Mouse (Mus musculus) heart, embryonic 15.5 days (tissue): ENCODE measurements around the gene Msmp. TPM values are rescaled to one million over a fixed set of nuclear protein-coding genes. Genes with fewer than 3 reads are reported as not detected.
A peak's percentile ranks its signal among the peaks of the same experiment; 100 is the strongest.

Source experiments
- ATAC-seq: fragments of 200-750 bp; cut with Nextera tagmentation; replicated peaks from 2 replicates; pipeline ENCODE4 v1.8.0; 2017; ENCODE audit warnings: low read depth, moderate TSS enrichment; ENCODE audit not compliant: insufficient number of reproducible peaks, insufficient read depth, low FRiP score
- H3K27ac ChIP-seq: fragments of 300-500 bp; sonication (generic); 2 replicates; pipeline ENCODE4 v1.5.1; 2015; ENCODE audit warnings: mild to moderate bottlenecking, inconsistent platforms
- H3K27me3 ChIP-seq: fragments of 300-500 bp; sonication (generic); 2 replicates; pipeline ENCODE4 v1.6.1; 2015; ENCODE audit warnings: inconsistent platforms
- H3K36me3 ChIP-seq: fragments of 300-500 bp; sonication (generic); 2 replicates; pipeline ENCODE4 v1.6.1; 2015; ENCODE audit warnings: mild to moderate bottlenecking, inconsistent platforms
- H3K4me1 ChIP-seq: fragments of 300-500 bp; sonication (generic); replicated peaks from 2 replicates; pipeline ENCODE4 v1.6.1; 2015; ENCODE audit warnings: inconsistent platforms
- H3K4me2 ChIP-seq: fragments of 300-500 bp; sonication (generic); 2 replicates; pipeline ENCODE4 v1.6.1; 2015; ENCODE audit warnings: inconsistent platforms, mild to moderate bottlenecking, moderate library complexity
- H3K4me3 ChIP-seq: fragments of 300-500 bp; sonication (generic); 2 replicates; pipeline ENCODE4 v1.5.1; 2015; ENCODE audit warnings: mild to moderate bottlenecking, inconsistent platforms
- H3K9ac ChIP-seq: fragments of 300-500 bp; sonication (generic); 2 replicates; pipeline ENCODE4 v1.6.1; 2015; ENCODE audit warnings: mild to moderate bottlenecking, inconsistent platforms
- H3K9me3 ChIP-seq: fragments of 300-500 bp; sonication (generic); replicated peaks from 2 replicates; pipeline ENCODE4 v1.6.1; 2016; ENCODE audit warnings: inconsistent platforms
- WGBS: fragments of 180-500 bp; shearing (Covaris S2); methylation state at CpG from one replicate; pipeline ENCODE4 v1.1.7; 2015; ENCODE audit warnings: mixed read lengths; 5-methylcytosine and 5-hydroxymethylcytosine counted together
- polyA plus RNA-seq: library from polyadenylated mRNA; unstranded; fragments of >200 nt; fragmentation: Nextera tagmentation; extraction: Ambion mirVana; gene quantifications from 2 replicates; pipeline ENCODE4 v1.2.1, GENCODE M21; 2015

Gene Msmp
- polyA plus RNA-seq, 1 experiment from 2014 or later: 0.20 TPM

DNA sequence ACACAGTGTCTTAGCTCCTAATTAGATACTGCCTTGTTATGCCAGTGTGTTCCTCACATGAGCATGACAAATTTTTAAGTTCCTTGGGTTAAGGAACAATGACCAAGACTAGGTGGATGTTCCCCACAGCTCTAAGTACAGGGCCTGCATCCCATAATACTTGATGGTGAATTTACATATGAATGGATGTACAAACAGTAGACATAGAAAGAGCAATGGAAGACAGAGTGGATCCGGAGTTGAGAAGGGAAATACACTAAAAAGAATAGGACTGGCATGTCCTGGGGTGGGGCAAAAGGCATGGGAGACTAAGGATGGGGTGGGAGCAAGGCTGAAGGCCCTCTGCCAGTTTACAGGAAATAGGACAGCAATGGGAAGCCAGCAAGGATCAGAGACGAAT, 8.9 kb downstream of the Msmp start:
- ATAC-seq: no peak
- peaks cover 37% of the 10 kb centered on the region for H3K4me1 ChIP-seq
- 74% methylated on average over 2 of the region's 2 CpGs for whole genome bisulfite sequencing
- no peaks in the 10 kb centered on the region for H3K27me3 ChIP-seq
- H3K36me3 ChIP-seq: peaks cover 29% of the 10 kb centered on the region
- no peak overlapping the region for H3K27ac ChIP-seq
- no peak overlapping the region for H3K9ac ChIP-seq
- H3K4me3 ChIP-seq: no peak overlapping the region
- no peaks in the 10 kb centered on the region for H3K9me3 ChIP-seq
- H3K4me2 ChIP-seq: no peak overlapping the region

DNA sequence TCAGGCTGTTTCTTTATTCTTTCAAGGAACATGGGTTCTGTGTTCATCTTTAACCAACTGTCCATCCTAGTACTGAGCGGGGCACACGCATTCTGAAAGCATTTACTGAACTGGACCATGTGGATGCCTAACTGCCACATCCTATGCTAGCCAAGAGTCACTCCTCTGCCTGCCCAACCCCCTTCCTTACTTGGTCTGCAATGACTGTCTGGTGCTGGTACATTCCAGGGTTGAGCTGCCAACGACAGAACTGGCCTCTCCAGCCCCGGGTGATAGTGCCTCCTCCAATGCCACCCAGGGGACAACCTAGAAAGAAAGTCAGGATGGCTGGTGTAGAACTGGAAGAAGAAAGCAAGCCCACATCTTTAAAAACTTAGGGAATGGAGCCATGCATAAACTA, 10.7 kb downstream of the Msmp start:
- H3K9ac ChIP-seq: no peak overlapping the region
- ATAC-seq: no peak
- peaks cover 47% of the 10 kb centered on the region for H3K36me3 ChIP-seq
- H3K9me3 ChIP-seq: no peaks in the 10 kb centered on the region
- H3K4me3 ChIP-seq: no peak overlapping the region
- peaks cover 28% of the 10 kb centered on the region for H3K4me1 ChIP-seq
- no peak overlapping the region for H3K4me2 ChIP-seq
- H3K27me3 ChIP-seq: no peaks in the 10 kb centered on the region
- WGBS: 81% methylated on average over 4 of the region's 4 CpGs
- no peak overlapping the region for H3K27ac ChIP-seq

DNA sequence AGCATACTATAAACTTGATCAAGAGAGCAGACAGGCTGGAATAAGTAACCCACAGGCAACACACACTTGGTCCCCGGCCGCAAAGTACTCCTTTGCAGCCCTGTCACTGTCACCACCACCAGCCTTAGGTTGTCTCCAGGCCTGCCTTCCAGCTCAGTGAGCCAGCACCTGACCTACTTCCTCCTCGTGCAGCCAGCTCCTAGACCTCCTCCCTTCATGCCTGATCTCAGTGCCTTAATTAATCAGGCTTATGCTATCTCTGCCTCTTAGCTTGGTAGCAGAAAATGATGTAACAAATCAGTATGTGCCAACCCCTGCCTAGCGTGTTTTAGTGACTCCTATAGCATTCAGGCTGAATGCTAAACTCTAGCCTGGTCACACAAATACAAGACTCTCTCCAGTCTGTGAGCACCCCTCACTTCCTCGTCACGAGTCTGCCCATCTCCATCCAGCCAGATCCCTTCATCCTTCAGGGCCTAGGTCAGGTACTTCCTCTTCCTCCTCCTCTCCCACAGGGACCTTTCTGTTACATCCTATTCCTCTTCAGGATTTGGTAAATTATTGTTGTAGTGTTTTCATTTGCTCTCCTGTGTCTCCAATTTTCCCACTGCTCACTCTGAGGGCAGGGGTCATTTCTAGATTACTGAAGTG, 12.8 kb downstream of the Msmp start:
- no peak for ATAC-seq
- Histone ChIP-seq H3K4me2 (no peak overlapping the region), H3K27me3 (no peaks in the 10 kb centered on the region), H3K9ac (no peak overlapping the region), H3K36me3 (peaks cover 67% of the 10 kb centered on the region), H3K4me3 (no peak overlapping the region), H3K4me1 (peaks cover 11% of the 10 kb centered on the region), H3K27ac (no peak overlapping the region), H3K9me3 (no peaks in the 10 kb centered on the region)
- WGBS: 81% methylated on average over 6 of the region's 6 CpGs

DNA sequence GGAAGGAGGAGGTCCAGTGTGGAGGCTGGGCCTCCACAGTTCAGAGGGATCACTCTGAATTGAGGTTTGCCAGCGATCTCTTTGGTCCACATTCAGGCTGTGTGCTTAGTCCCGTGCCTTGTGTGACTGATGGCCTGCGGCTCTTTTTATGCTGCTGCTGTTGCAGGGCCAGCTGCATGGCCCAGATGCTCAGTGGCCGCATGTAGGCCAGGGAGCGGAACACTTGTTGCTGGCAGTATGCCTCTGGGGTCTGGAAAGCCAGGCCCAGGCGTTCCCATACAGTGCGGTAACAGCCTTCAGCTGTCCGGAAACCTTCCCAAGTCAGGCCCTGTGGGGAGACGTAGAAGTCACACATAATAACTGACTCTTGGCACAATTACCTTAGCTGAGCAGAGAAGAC, 17.2 kb downstream of the Msmp start:
- 93% methylated on average over 9 of the region's 9 CpGs for WGBS

DNA sequence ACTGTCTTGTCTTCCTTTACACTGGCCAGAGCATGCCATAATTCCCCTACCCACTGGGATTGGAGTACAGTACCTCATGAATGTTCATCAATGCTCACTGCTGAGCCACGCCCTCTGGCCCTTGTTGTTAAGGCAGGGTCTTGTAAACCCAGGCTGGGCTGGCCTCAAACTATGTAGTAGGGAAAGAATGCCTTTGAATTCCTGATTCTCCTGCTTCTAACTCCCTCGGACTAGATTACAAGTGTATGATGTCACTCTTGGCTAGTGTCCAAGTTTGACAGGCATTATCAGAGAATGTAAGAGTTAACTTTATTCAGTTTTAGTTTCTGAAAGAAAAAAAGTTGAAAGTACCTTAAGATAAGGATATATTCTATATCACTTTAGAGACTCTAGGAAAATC, 20.1 kb downstream of the Msmp start:
- no peak overlapping the region for H3K9ac ChIP-seq
- H3K4me2 ChIP-seq: 0 out of 2 replicates have a peak overlapping the region, but pooled peaks have one; percentile 78

More for the DNA sequence above, 17.2 kb downstream of the Msmp start:
- no peak for ATAC-seq
- Histone ChIP-seq H3K4me1 (peaks cover 14% of the 10 kb centered on the region), H3K4me2 (no peak overlapping the region), H3K36me3 (peaks cover 73% of the 10 kb centered on the region), H3K27ac (no peak overlapping the region), H3K4me3 (no peak overlapping the region), H3K27me3 (no peaks in the 10 kb centered on the region), H3K9ac (no peak overlapping the region), H3K9me3 (no peaks in the 10 kb centered on the region)

DNA sequence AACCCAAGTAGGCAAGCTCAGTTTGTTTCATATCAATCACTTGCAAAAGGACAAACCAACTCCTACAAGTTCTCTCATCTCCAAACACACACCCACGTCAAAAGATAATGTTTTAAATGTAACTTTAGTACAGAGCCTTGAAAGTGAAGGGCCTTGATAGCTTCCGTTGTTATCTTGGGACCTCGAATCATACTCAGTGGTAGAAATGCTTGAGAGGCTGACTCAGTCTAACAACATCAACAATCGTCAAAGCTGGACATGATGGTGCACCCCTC, 20.8 kb downstream of the Msmp start:
- Histone ChIP-seq H3K27me3 (no peaks in the 10 kb centered on the region), H3K9ac (peak overlapping the region; percentile 94; the same call in 1 of the 2 replicates), H3K4me2 (peak overlapping the region; percentile 78), H3K9me3 (no peaks in the 10 kb centered on the region), H3K27ac (peak overlapping the region; percentile 99), H3K36me3 (peaks cover 40% of the 10 kb centered on the region), H3K4me1 (peaks cover 39% of the 10 kb centered on the region), H3K4me3 (peak overlapping the region; percentile 73)
- 51% methylated on average over 4 of the region's 4 CpGs for WGBS
- ATAC-seq: no peak

More for the DNA sequence above, 20.1 kb downstream of the Msmp start:
- ATAC-seq: no peak
- WGBS: 33% methylated on average over 2 of the region's 2 CpGs
- Histone ChIP-seq H3K27me3 (no peaks in the 10 kb centered on the region), H3K27ac (peak overlapping the region; percentile 8; the same call in 1 of the 2 replicates), H3K36me3 (peaks cover 47% of the 10 kb centered on the region), H3K4me1 (peaks cover 33% of the 10 kb centered on the region), H3K4me3 (no peak overlapping the region), H3K9me3 (no peaks in the 10 kb centered on the region)

DNA sequence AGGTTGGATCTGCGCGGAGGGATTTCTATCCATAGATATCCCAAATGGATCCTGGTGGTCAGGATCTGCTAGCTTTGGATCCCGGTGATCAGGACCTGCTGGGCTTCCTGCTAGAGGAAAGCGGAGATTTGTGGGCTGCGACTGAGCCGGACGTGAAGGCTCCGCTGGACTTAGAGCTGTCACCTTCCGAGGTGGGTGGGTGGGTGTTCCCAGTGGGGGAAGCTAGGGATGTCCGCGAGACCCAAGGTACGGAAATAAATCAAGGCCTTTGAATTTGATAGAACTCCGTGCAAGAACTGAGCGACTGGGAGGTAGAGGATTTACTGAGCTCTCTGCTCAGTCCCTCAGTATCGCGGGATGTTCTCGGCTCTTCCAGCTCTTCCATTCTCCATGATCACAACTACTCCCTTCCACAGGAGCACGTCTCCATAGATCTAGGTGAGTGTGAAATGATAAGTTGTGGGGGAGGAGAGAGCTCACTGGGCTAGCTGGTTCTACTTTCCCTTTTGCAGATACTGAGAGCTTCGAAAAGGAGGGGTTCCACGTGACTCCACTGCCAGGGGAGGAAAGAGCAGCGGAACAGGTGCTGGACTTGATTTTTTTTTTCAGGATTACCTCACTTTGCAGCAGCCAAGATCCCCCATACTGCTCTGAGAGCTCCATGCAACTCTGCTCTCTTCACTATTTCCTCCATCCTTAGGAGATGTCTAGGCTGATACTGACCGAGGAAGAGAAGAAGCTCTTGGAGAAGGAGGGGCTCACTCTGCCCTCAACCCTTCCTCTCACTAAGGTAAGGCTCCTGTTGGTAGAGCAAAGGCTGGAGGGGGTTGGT, 21.3 kb downstream of the Msmp start:
- 3% methylated on average over 22 of the region's 22 CpGs for WGBS

DNA sequence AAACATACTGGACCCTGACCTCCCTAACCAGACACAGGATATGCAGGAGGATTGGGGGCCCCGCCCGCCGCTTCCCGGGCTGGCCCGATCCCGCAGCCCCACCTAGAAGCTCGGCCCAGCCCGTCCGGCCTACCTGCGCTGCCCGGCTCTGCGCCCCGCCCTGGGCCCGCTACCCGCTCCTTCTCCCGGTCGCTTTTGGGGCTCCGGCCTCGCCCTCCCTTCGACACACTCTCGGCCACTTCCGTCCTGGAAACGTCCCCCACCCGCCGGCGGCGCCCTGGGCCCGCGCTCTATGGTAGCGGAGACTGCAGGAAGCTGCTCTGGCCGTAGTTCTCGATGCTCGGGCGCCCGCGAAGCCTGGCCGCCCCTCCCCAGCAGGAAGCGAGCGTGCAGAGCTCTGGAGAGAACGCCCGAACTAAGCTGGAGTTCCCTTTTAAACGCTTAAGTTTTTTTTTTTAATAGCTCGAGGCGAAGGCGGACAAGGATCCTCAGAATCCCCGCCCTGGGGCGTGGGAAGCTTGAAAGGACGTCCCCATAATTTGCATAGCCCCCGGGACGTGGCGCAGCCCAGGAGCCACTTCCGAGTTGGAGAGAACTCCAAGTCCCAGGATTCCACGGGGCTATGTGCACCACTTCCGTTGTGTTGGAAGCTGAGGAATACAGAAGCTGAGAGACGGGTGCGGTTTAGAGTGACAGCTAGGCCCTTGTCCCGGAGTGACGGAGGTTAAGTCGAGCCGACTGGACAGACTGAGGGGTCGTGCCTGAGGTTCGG, 22.1 kb downstream of the Msmp start, which contains the start of the genes Creb3 and Tln1:
Gene Creb3 (plus strand): TSS at position 336 of the 772 bp plus-strand sequence.
Gene Tln1 (minus strand): TSS at position 695 of the 772 bp plus-strand sequence.
- peak; percentile 87 for ATAC-seq
- H3K4me1 ChIP-seq: peaks cover 53% of the 10 kb centered on the region
- H3K4me2 ChIP-seq: peak within 1 kb of the TSS; percentile 78
- no peaks in the 10 kb centered on the region for H3K9me3 ChIP-seq
- H3K4me3 ChIP-seq: peak within 1 kb of the TSS; percentile 73
- peak within 1 kb of the TSS; percentile 94 for H3K9ac ChIP-seq
- peak within 1 kb of the TSS; percentile 99 for H3K27ac ChIP-seq
- H3K36me3 ChIP-seq: peaks cover 27% of the 10 kb centered on the region
- under 1% methylated on average over 62 of the region's 62 CpGs for WGBS
- H3K27me3 ChIP-seq: no peaks in the 10 kb centered on the region

More for the DNA sequence above, 21.3 kb downstream of the Msmp start:
- Histone ChIP-seq H3K36me3 (peaks cover 35% of the 10 kb centered on the region), H3K9ac (peak overlapping the region; percentile 94), H3K4me1 (peaks cover 45% of the 10 kb centered on the region), H3K27me3 (no peaks in the 10 kb centered on the region), H3K9me3 (no peaks in the 10 kb centered on the region), H3K4me2 (peak overlapping the region; percentile 78), H3K27ac (peak overlapping the region; percentile 99), H3K4me3 (peak overlapping the region; percentile 73)
- ATAC-seq: no peak

DNA sequence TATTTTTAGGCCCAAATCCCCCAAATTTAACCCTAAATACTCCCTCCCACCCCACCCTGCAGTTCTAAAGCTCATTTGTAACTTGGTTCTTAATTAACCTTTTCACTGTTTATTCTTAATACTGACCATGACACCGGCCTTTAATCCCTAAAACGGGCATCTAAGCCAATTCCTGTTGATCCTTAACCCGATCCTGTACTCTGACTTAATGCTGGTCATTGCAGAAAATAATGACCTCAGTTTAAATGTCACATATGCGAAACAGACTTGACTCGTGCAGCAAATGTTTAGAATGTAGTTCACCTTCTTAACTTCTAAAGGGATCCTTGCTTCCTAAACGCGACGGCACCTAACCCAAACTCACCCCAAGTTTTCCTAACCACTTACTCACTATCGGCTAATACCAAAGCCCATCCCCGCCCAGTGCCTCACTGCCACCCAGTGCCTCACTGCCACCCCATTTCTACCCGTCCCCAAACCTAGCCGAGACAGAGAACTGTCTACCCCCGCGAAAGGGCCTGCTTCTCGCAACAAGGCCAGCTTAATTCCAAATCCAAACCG, 22.8 kb downstream of the Msmp start:
- Histone ChIP-seq H3K27me3 (no peaks in the 10 kb centered on the region), H3K36me3 (peaks cover 23% of the 10 kb centered on the region), H3K27ac (peak overlapping the region; percentile 99), H3K4me2 (peak overlapping the region; percentile 78), H3K4me1 (peaks cover 57% of the 10 kb centered on the region), H3K9me3 (no peaks in the 10 kb centered on the region), H3K4me3 (peak overlapping the region; percentile 73), H3K9ac (peak overlapping the region; percentile 94)
- WGBS: 2% methylated on average over 16 of the region's 16 CpGs
- no peak for ATAC-seq

DNA sequence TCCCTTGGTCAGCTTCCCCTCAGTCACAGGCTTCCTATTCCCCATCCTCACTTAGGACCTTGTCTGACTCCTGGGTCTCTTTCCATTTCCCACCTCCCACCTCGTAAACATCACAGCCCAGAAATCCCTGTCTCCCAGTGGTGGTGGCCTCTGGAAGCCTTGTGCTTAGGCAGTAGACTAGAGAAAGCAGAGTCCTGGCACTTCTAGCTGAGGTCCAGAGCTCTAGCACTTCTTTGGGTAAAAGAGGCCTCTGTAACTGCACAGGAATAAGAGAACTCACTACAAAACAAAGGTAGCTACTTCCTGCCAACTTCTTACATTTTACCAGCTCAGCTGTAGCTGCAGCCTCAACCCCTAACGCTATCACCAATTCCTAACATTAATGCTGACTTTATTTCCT, 23.3 kb downstream of the Msmp start:
- peaks cover 57% of the 10 kb centered on the region for H3K4me1 ChIP-seq
- H3K9ac ChIP-seq: peak overlapping the region; percentile 94

DNA sequence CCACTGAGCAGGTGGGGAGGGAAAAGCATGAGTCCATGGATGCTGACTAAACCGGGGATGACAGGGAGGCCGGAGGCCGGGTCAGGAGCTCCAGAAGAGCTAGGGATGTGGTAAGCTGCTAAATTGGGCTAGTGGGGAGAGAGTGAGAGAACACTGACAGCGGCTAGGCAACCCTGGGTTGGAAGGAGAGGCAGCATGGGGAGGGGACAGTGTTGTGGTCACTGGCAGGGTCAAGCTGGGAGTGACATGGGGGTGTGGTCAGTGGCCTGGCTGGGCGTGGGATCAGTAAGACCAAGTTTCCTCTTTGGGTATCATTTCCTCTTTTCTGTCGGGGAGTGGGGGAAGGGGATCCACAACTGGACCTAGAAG, 24.1 kb downstream of the Msmp start:
- Histone ChIP-seq H3K27ac (peak overlapping the region; percentile 99), H3K4me3 (peak overlapping the region; percentile 73), H3K27me3 (no peaks in the 10 kb centered on the region), H3K9me3 (no peaks in the 10 kb centered on the region), H3K4me1 (peaks cover 57% of the 10 kb centered on the region), H3K36me3 (peaks cover 23% of the 10 kb centered on the region), H3K4me2 (peak overlapping the region; percentile 78), H3K9ac (peak overlapping the region; percentile 94)
- no peak for ATAC-seq
- WGBS: 7% methylated on average over 6 of the region's 6 CpGs

More for the DNA sequence above, 23.3 kb downstream of the Msmp start:
- no peaks in the 10 kb centered on the region for H3K9me3 ChIP-seq
- peak overlapping the region; percentile 99 for H3K27ac ChIP-seq
- H3K27me3 ChIP-seq: no peaks in the 10 kb centered on the region
- peaks cover 23% of the 10 kb centered on the region for H3K36me3 ChIP-seq
- no peak for ATAC-seq
- H3K4me2 ChIP-seq: peak overlapping the region; percentile 78
- 9% methylated on average over 2 of the region's 2 CpGs for WGBS
- H3K4me3 ChIP-seq: peak overlapping the region; percentile 73
